Mouse (Mus musculus) intestine, embryonic 15.5 days (tissue): ENCODE results near the gene Pkd1l2. TPM values are rescaled to one million over a fixed set of nuclear protein-coding genes. Genes with fewer than 3 reads are reported as not detected.
A peak's percentile ranks its signal among the peaks of the same experiment; 100 is the strongest.

Experiments used
- ATAC-seq: fragments of 200-750 bp; cut with Nextera tagmentation; 2 replicates; pipeline ENCODE4 v1.8.0; 2017; ENCODE audit warnings: moderate TSS enrichment, moderate library complexity
- H3K27ac ChIP-seq: fragments of 300-500 bp; sonication (generic); 2 replicates; pipeline ENCODE4 v1.5.1; 2015; ENCODE audit warnings: mild to moderate bottlenecking, inconsistent platforms
- H3K27me3 ChIP-seq: fragments of 300-500 bp; sonication (generic); replicated peaks from 2 replicates; pipeline ENCODE4 v1.6.1; 2015; ENCODE audit warnings: inconsistent platforms
- H3K36me3 ChIP-seq: fragments of 300-500 bp; sonication (generic); 2 replicates; pipeline ENCODE4 v1.6.1; 2015; ENCODE audit warnings: inconsistent platforms
- H3K4me1 ChIP-seq: fragments of 300-500 bp; sonication (generic); replicated peaks from 2 replicates; pipeline ENCODE4 v1.6.1; 2015; ENCODE audit warnings: inconsistent platforms
- H3K4me2 ChIP-seq: fragments of 300-500 bp; sonication (generic); replicated peaks from 2 replicates; pipeline ENCODE4 v1.6.1; 2015; ENCODE audit warnings: mild to moderate bottlenecking, inconsistent platforms
- H3K4me3 ChIP-seq: fragments of 300-500 bp; sonication (generic); replicated peaks from 2 replicates; pipeline ENCODE4 v1.5.1; 2015; ENCODE audit warnings: inconsistent platforms
- H3K9ac ChIP-seq: fragments of 300-500 bp; sonication (generic); 2 replicates; pipeline ENCODE4 v1.6.1; 2015; ENCODE audit warnings: inconsistent platforms
- H3K9me3 ChIP-seq: fragments of 300-500 bp; sonication (generic); 2 replicates; pipeline ENCODE4 v1.6.1; 2016; ENCODE audit warnings: inconsistent platforms
- WGBS: fragments of 180-500 bp; shearing (Covaris S2); methylation state at CpG from one replicate; pipeline ENCODE4 v1.1.7; 2015; 5-methylcytosine and 5-hydroxymethylcytosine counted together
- polyA plus RNA-seq: library from polyadenylated mRNA; unstranded; fragments of >200 nt; fragmentation: Nextera tagmentation; extraction: Ambion mirVana; gene quantifications from 2 replicates; pipeline ENCODE4 v1.2.1, GENCODE M21; 2015

Gene Pkd1l2
- polyA plus RNA-seq, 1 experiment from 2014 or later, result not detected

DNA sequence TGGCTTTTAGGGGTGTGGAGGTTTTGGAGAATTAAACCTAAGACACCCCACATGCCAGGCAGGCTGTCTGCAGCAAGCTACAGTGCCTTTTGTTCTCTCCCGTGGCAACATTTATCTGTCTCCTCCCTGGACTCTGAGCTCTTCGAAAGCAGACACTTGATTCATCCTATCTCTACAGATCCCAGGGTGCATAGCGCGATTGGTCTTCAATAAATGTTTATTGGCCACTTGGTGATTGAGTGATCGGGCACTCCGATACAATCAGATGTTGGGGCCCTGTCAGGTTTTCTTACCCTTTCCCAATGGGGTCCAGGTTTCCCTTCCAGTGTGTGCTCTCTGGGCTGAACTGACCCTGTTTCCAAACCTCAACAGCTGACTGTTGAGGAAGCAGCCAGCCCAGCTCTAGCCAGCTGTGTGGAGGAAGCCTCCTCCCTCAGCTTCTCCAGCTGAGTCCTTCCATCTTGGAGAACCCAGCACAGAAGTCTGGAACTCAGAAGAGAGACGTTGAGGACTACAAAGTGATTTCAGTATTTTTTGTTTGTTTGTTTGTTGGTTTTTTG, 3.8 kb downstream of the Pkd1l2 start:
- H3K4me3 ChIP-seq, result no peak overlapping the region
- WGBS, result 72% methylated on average over 7 of the region's 7 CpGs
- no peaks in the 10 kb centered on the region for H3K4me1 ChIP-seq
- no peak overlapping the region for H3K9ac ChIP-seq
- no peaks in the 10 kb centered on the region for H3K9me3 ChIP-seq
- H3K27ac ChIP-seq, result no peak overlapping the region
- ATAC-seq, result peak; percentile 67; the same call in 1 of the 2 replicates
- no peak overlapping the region for H3K4me2 ChIP-seq
- H3K36me3 ChIP-seq, result no peaks in the 10 kb centered on the region
- H3K27me3 ChIP-seq, result no peaks in the 10 kb centered on the region

DNA sequence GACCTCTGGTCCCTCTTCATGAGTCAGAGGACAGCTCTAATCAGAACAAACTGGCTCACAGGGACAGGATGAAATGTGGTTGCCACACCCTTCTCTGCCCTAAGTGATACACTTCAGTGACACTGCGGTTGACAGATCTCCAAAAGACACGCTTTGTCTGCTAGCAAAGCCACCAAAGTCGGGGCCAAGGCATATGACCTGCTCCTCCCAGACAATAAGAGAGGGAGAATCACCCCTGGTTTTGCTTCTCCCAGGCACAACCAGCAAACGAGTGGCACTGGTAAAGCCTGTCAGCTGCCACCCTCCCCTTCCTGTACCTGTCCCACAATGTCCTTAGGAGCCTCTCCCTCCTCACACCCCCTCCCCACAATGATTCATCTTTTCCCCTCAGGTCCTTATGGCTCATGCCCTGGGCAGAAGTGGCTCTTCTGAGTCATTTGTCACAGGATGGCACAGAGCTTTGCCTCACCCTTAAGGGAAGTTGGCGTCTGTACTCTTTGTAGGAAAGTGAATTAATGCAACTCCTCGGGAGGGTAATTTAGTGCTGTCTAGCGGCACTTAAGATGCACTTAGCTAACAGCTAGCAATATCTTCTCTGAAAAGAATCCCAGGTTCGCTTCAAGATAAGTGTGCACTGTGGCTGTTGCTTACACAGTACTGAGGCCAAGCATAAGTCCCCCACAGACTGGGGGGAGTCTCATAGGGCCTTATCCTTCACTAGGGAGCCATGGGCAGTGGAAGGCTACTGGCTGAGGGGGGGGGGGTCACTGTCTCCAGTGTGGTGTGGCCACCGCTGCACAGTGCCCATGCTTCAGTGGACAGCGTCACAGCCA, 7.7 kb downstream of the Pkd1l2 start:
- H3K4me3 ChIP-seq, result no peak overlapping the region
- no peak for ATAC-seq
- no peak overlapping the region for H3K9ac ChIP-seq
- H3K4me1 ChIP-seq, result no peaks in the 10 kb centered on the region
- no peak overlapping the region for H3K27ac ChIP-seq
- no peaks in the 10 kb centered on the region for H3K36me3 ChIP-seq
- no peak overlapping the region for H3K4me2 ChIP-seq
- no peaks in the 10 kb centered on the region for H3K9me3 ChIP-seq
- 57% methylated on average over 10 of the region's 10 CpGs for WGBS
- H3K27me3 ChIP-seq, result no peaks in the 10 kb centered on the region

DNA sequence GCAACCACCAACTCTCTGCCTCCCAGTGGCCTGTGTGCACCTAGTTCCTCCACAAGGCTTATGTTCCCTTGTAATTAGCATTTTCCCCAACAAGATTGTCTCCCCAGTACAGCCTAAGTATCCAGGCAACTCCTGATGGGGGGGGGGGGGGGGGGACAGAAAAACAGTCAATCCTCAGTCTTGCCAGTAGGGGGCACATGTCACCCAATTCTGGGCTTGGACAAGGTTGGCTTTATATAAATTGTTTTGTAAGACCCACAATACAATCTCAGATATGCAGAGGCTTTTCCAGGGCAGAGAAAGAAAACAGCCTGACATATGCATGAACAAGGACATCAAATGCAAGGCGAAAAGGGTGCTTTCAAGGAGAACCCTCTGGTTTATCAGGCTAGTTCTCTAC, 12.5 kb downstream of the Pkd1l2 start:
- Histone ChIP-seq H3K9me3 (no peaks in the 10 kb centered on the region), H3K9ac (no peak overlapping the region), H3K27me3 (no peaks in the 10 kb centered on the region; the same call in 1 of the 2 replicates), H3K36me3 (no peaks in the 10 kb centered on the region), H3K27ac (no peak overlapping the region), H3K4me3 (no peak overlapping the region), H3K4me2 (no peak overlapping the region), H3K4me1 (no peaks in the 10 kb centered on the region)
- no peak for ATAC-seq
- WGBS, result 91% methylated on average over 1 of the region's 1 CpGs

DNA sequence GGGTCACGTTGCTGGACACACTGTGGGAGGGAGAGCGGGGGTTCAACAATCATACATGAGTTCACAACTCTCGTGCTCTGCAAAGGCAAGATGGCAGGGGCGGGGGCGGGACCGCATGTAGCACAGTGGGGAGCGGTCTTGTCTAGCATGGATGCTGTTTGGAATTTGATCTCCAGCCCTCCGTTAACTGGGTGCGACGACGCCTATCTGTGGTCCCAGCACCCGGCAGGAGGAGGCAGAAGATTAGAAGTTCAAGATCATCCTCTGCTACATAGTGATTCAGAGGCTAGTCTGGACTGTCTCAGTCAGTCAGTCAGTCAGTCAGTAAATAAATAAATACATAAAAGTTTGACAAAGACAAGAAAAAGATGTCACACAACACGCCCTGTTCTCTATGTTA, 14.0 kb downstream of the Pkd1l2 start:
- WGBS, result 68% methylated on average over 13 of the region's 13 CpGs
- H3K9ac ChIP-seq, result no peak overlapping the region
- no peaks in the 10 kb centered on the region for H3K9me3 ChIP-seq
- no peak for ATAC-seq
- no peaks in the 10 kb centered on the region; the same call in 1 of the 2 replicates for H3K27me3 ChIP-seq
- H3K36me3 ChIP-seq, result no peaks in the 10 kb centered on the region
- no peak overlapping the region for H3K4me2 ChIP-seq
- no peak overlapping the region for H3K4me3 ChIP-seq
- no peak overlapping the region for H3K27ac ChIP-seq
- no peaks in the 10 kb centered on the region for H3K4me1 ChIP-seq

DNA sequence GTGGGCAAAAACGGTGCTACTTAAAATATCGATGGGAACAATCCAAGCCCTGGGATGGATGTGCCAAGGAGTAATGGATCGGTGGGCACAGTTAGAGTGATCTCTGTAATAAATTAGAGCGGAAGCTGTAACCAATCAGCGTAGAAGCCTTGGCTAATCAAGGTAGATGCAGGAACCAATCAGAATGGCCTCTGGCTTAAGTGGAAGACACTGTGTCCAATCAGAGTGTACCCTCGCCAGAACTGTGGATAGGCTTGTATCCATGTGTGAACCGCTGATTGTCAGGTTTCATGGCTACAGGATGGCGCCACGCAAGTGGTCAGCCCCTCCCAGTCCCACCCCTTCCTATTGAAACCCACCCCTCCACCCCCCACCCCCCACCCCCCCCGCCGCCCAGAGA, 14.9 kb downstream of the Pkd1l2 start:
- H3K4me1 ChIP-seq, result no peaks in the 10 kb centered on the region
- H3K4me2 ChIP-seq, result no peak overlapping the region
- no peak for ATAC-seq
- no peaks in the 10 kb centered on the region for H3K9me3 ChIP-seq
- H3K27me3 ChIP-seq, result no peaks in the 10 kb centered on the region; the same call in 1 of the 2 replicates
- WGBS, result 87% methylated on average over 11 of the region's 11 CpGs
- no peak overlapping the region for H3K9ac ChIP-seq
- no peak overlapping the region for H3K4me3 ChIP-seq
- no peaks in the 10 kb centered on the region for H3K36me3 ChIP-seq
- no peak overlapping the region for H3K27ac ChIP-seq

DNA sequence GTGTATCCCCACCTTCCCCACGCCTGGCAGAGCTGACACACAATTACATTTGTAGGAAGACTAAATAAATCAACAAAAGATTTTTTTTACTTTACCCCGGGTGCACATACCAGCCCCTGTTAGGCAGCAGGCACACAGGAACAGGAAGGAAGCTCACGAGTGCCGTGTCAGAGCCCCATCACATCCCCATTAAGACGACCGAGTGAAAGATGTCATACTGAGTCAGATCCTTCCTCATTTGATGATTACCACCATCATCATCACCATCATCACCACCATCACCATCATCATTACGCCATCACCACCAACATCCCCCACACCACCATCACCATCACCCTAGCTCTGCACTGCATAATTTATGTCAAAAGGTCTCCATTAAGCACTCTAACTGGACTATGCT, 15.3 kb downstream of the Pkd1l2 start:
- 83% methylated on average over 7 of the region's 7 CpGs for WGBS
- no peak for ATAC-seq
- Histone ChIP-seq H3K4me2 (no peak overlapping the region), H3K9ac (no peak overlapping the region), H3K4me3 (no peak overlapping the region), H3K4me1 (no peaks in the 10 kb centered on the region), H3K36me3 (no peaks in the 10 kb centered on the region), H3K27me3 (no peaks in the 10 kb centered on the region; the same call in 1 of the 2 replicates), H3K9me3 (no peaks in the 10 kb centered on the region), H3K27ac (no peak overlapping the region)

DNA sequence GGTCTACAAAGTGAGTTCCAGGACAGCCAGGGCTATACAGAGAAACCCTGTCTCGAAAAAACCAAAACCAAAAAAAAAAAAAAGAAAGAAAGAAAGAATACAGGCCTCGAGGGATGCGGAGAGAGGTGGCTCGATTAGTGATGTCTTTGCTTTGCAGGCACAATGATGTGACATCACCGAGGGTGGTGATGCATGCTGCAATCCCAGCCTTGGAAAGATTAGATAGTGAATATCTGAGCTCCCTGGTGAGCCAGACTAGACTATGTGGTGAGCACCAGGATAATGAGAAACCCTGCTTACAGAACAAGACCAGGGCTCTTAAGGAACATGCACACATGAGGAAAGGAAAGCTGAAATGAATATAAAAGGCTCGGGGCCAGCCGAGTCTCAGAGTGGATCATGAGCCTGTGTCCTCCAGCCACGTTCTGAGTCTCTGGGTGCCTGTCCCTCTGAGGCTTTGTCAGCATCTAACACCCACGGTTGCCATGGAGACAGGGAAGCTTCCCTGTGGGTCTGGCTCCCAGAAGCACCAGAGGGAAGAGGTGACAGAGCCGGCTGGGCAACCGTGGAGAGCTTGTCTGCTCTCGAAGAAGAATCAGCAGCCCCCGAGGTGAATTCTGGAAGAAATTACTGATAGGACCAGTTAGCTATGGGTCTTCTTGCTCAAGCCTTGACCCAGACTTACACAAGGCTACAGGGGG, 20.9 kb downstream of the Pkd1l2 start:
- Histone ChIP-seq H3K27me3 (no peaks in the 10 kb centered on the region; the same call in 1 of the 2 replicates), H3K4me1 (no peaks in the 10 kb centered on the region), H3K9me3 (no peaks in the 10 kb centered on the region), H3K9ac (no peak overlapping the region), H3K4me2 (no peak overlapping the region), H3K27ac (no peak overlapping the region), H3K4me3 (no peak overlapping the region), H3K36me3 (no peaks in the 10 kb centered on the region)
- 60% methylated on average over 13 of the region's 13 CpGs for WGBS
- ATAC-seq, result no peak

DNA sequence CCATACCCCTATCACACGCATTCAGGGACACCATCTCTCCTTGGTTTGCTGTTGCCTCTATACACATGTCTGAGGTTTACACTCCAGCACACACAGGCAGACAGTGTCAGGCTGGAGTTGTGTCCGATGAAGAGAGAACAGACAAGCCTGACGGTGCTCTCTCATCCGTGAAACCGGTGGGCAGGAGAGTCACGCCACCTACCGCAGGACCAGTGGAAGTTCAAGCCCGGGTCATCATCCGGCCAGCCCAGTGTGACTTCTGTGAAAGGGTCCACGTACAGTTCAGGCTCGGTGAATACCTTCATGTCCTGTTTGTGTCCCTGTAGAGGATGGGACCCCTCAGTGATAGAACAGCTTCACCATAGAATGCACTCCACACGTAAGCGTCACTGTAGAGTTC, 21.9 kb downstream of the Pkd1l2 start:
- Histone ChIP-seq H3K9me3 (no peaks in the 10 kb centered on the region), H3K36me3 (no peaks in the 10 kb centered on the region), H3K9ac (no peak overlapping the region), H3K27me3 (no peaks in the 10 kb centered on the region), H3K27ac (no peak overlapping the region), H3K4me2 (no peak overlapping the region), H3K4me1 (no peaks in the 10 kb centered on the region), H3K4me3 (no peak overlapping the region)
- ATAC-seq, result no peak
- 82% methylated on average over 13 of the region's 13 CpGs for WGBS

DNA sequence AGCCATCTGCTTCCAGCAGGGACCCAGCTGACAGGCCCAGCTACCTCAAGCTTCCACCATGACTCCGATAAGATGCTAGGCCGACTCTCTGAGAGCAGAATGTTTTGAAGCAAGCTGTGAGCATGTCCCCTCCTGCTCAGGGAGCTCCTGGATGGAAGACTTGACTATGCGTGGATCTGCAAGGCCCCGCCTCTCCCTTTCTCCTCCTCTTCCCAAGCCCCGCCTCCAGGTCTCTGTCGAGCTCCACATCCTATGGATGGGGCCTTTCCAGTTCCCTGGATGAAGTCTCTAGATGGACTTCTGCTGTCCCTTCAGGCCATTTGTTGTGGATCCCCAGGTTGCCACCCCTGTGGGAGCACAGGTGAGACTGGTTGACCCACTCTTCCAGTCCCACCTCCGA, 23.2 kb downstream of the Pkd1l2 start:
- H3K27me3 ChIP-seq, result no peaks in the 10 kb centered on the region
- no peak overlapping the region for H3K9ac ChIP-seq
- H3K9me3 ChIP-seq, result no peaks in the 10 kb centered on the region
- no peaks in the 10 kb centered on the region for H3K36me3 ChIP-seq
- H3K4me2 ChIP-seq, result no peak overlapping the region
- WGBS, result 61% methylated on average over 7 of the region's 7 CpGs
- H3K27ac ChIP-seq, result no peak overlapping the region
- no peak for ATAC-seq
- H3K4me3 ChIP-seq, result no peak overlapping the region
- no peaks in the 10 kb centered on the region for H3K4me1 ChIP-seq

DNA sequence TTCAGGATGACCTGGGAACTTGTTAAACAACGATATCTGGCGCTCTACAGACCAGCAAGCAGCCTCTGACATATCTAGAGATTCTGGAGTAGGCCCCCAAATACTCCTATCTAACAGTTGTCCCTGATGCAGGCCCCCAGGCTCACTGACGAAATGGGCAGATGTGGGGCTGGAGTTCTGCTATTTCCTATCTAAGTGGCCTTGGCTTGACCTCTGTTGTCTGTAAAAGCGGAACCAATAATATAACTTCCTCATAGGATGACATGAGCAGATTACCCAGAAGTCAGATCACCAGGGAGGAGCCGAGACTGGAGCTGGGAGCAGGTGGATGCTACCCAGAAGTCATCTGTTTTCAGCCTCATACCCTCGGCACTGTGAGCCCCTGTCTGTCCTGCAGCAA, 27.2 kb downstream of the Pkd1l2 start:
- Histone ChIP-seq H3K9ac (no peak overlapping the region), H3K27ac (no peak overlapping the region), H3K4me1 (no peaks in the 10 kb centered on the region), H3K36me3 (no peaks in the 10 kb centered on the region), H3K9me3 (no peaks in the 10 kb centered on the region), H3K4me2 (no peak overlapping the region), H3K4me3 (no peak overlapping the region), H3K27me3 (no peaks in the 10 kb centered on the region)
- peak; percentile 40; the same call in 1 of the 2 replicates for ATAC-seq
- 58% methylated on average over 6 of the region's 6 CpGs for WGBS

DNA sequence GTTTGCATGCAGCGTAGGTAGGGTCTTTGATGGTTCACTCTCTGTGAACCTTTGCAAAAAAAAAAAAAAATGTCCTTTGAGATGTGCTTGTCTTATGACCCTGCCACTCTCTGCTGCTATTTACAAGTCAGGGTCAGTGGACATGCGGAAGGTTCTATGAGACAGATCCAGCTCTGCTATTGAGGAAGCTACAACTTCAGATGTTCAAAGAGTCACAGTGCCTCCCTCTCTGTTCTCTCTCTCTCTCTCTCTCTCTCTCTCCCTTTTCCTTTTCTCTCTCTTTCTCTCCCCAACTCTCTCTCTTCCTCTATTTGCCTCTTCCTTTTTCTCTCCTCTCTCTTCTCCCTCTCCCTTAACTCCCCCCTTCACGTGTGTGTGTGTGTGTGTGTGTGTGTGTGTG, 28.1 kb downstream of the Pkd1l2 start:
- no peaks in the 10 kb centered on the region for H3K9me3 ChIP-seq
- H3K27ac ChIP-seq, result no peak overlapping the region
- no peak overlapping the region for H3K4me3 ChIP-seq
- no peak overlapping the region for H3K9ac ChIP-seq
- ATAC-seq, result no peak
- H3K4me2 ChIP-seq, result no peak overlapping the region
- no peaks in the 10 kb centered on the region for H3K4me1 ChIP-seq
- H3K36me3 ChIP-seq, result no peaks in the 10 kb centered on the region
- WGBS, result 86% methylated on average over 3 of the region's 3 CpGs
- H3K27me3 ChIP-seq, result no peaks in the 10 kb centered on the region

DNA sequence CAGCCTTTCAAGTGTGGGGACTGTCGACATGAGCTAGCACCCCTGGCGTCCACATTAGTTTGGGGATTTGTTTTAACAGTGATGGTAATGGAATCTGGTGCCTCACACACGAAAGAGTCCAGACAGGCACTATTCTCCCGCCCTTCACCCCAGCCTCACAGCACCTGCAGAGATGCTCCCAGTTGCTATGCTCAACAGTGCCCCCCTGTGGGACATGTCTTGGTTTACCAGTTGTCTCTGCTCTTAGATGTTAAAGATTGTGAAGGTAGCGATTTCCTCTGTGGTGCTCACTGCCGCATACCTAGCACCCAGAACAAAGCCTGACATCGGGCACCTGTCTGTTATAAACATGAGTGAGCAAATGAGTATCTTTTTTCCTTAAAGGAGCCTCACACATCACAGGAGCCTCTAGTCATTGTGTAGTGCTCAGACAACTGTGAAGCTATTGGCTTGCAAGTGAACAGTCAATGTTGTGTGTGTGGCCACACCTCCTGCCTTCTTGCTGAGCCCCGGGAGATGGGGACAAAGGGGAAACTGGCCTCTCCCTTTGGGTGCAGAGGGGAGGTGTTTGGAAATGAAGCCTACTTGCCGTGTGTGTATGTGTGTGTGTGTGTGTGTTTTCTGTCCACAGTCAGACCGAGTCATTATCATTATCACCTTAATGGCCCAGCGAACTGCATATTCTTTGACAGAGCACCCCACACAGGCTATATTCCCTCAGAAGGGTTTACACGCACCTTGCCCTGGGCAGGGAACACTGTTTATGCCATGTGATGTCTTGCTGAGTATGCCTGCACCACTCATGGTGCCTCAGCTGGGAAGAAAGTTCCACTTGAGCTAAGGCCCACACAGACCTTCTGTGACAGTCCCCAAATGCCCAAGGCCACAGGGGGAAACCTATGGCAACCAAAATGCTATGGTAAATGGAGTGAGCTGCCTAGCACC, 28.8 kb downstream of the Pkd1l2 start:
- no peaks in the 10 kb centered on the region for H3K36me3 ChIP-seq
- no peak overlapping the region for H3K9ac ChIP-seq
- H3K4me3 ChIP-seq, result no peak overlapping the region
- H3K4me2 ChIP-seq, result no peak overlapping the region
- no peaks in the 10 kb centered on the region for H3K9me3 ChIP-seq
- WGBS, result 70% methylated on average over 12 of the region's 12 CpGs
- H3K4me1 ChIP-seq, result no peaks in the 10 kb centered on the region
- no peaks in the 10 kb centered on the region for H3K27me3 ChIP-seq
- ATAC-seq, result peak; percentile 51; the same call in 1 of the 2 replicates
- no peak overlapping the region for H3K27ac ChIP-seq
